Comparison of ENCODE assay signal across 20 mouse cellular contexts in the genomic region with DNA sequence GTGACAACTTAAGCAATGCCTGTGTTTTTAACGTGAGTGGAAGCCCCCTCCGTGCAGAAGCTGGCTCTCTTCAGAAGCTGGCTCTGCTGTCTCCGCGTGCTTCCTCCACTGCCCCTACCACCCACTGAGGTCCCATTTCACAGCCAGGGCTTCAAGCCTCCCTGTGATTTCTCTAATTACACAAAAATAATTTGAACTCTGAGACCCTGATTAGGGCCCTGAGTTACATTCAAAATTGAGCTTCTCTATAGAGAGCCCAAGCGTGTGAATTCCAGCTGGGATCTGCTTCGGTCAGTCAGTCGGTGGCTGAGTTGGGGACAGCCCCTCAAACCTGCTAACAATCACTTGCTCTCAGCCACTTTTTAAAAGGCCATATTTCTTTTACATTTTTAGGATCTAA. TPM values are rescaled to one million over a fixed set of nuclear protein-coding genes. Genes with fewer than 3 reads are reported as not detected.
"Had no signal": no experiment of that assay in that cellular context is flagged by ENCODE, and none has a peak within 500 bp of the region (broad histone marks: within the 10 kb centered on the region; RNA-seq: fewer than 3 reads in every experiment).

No protein-coding gene starts in this region.

- H3K4me2 ChIP-seq: liver, embryonic 13.5 days; lung, embryonic 15.5 days had no signal

- H3K27ac ChIP-seq: left cerebral cortex, adult 2 months; liver, embryonic 13.5 days; lung, embryonic 15.5 days had no signal

- H3K9ac ChIP-seq: liver, embryonic 13.5 days; liver, postnatal 0 days; lung, embryonic 15.5 days had no signal

- H3K4me1 ChIP-seq: liver, embryonic 13.5 days; lung, embryonic 15.5 days had no signal

- H3K9me3 ChIP-seq: liver, embryonic 13.5 days; lung, embryonic 15.5 days had no signal

- H3K36me3 ChIP-seq: liver, embryonic 13.5 days; lung, embryonic 15.5 days had no signal

- H3K4me3 ChIP-seq: left cerebral cortex, adult 2 months; liver, embryonic 13.5 days; lung, embryonic 15.5 days had no signal

- DNase-seq: kidney, adult 8-10 months; kidney, postnatal 25 days; liver; liver, embryonic 13.5 days; liver, postnatal 0 days; lung, postnatal 14 days; right cerebral cortex, postnatal 25 days; thymus, postnatal 36 days had no signal

- ATAC-seq: intestine, postnatal 0 days; liver, postnatal 0 days had no signal

RNA-seq across cellular contexts. Expression of a gene that starts 7.7 kb away (rescaled TPM):
- total RNA-seq: layer of hippocampus, postnatal 25 days; left cerebral cortex, adult 2 months; left cerebral cortex, postnatal 25 days; megakaryocyte-erythroid progenitor cell, adult 5-6 weeks had no signal
- polyA plus RNA-seq: intestine, postnatal 0 days; liver, embryonic 13.5 days; liver, postnatal 0 days; lung, embryonic 15.5 days; midbrain, embryonic 14.5 days; neural tube, embryonic 14.5 days; small intestine, adult 2 months; stomach, embryonic 16.5 days; thymus, postnatal 0 days had no signal

RNA-seq across cellular contexts. Expression of a gene that starts 22.7 kb away (rescaled TPM):
- total RNA-seq: layer of hippocampus, postnatal 25 days; left cerebral cortex, adult 2 months; left cerebral cortex, postnatal 25 days; megakaryocyte-erythroid progenitor cell, adult 5-6 weeks had no signal
- polyA plus RNA-seq: liver, embryonic 13.5 days; liver, postnatal 0 days; lung, embryonic 15.5 days; midbrain, embryonic 14.5 days; small intestine, adult 2 months; stomach, embryonic 16.5 days; thymus, postnatal 0 days had no signal

RNA-seq across cellular contexts. Expression of a gene that starts 27.7 kb away (rescaled TPM):
- total RNA-seq: layer of hippocampus, postnatal 25 days; left cerebral cortex, adult 2 months; left cerebral cortex, postnatal 25 days; megakaryocyte-erythroid progenitor cell, adult 5-6 weeks had no signal
- polyA plus RNA-seq: liver, postnatal 0 days; midbrain, embryonic 14.5 days; small intestine, adult 2 months had no signal

RNA-seq across cellular contexts. Expression of a gene that starts 37.5 kb away (rescaled TPM):
- total RNA-seq: layer of hippocampus, postnatal 25 days; left cerebral cortex, adult 2 months; left cerebral cortex, postnatal 25 days had no signal
- polyA plus RNA-seq: midbrain, embryonic 14.5 days; small intestine, adult 2 months had no signal

RNA-seq across cellular contexts. Expression of a gene that starts 45.0 kb away (rescaled TPM):
- total RNA-seq: layer of hippocampus, postnatal 25 days; left cerebral cortex, adult 2 months; left cerebral cortex, postnatal 25 days; megakaryocyte-erythroid progenitor cell, adult 5-6 weeks had no signal
- polyA plus RNA-seq: kidney, embryonic 16.5 days; liver, embryonic 13.5 days; liver, postnatal 0 days; small intestine, adult 2 months; stomach, embryonic 16.5 days; thymus, postnatal 0 days had no signal
